Mouse (Mus musculus) WW6 (cell line): ENCODE measurements around the gene Grn.
"Not testable (repeated sequence)": the region's sequence is repeated elsewhere in the genome, so short reads cannot be mapped to it uniquely, and the experiment has no call there.

ENCODE experiments used
- DNase-seq: peaks from one replicate; pipeline ENCODE4 v3.0.0-alpha.2; 2013; ENCODE audit warnings: low read depth, low spot score

Grn gene

GRCm38 (mm10) chr11:102430121-102431017 lies at the start of gene Grn:
Grn (plus strand) TSS chr11:102430315.
- DNase-seq: no peak

- no peak for DNase-seq
Observed at GRCm38 (mm10) chr11:102381341-102382100, 48.6 kb upstream of the Grn start.

GRCm38 (mm10) chr11:102382794-102383193 lies 47.3 kb upstream of the Grn start:
- no peak for DNase-seq

- no peak for DNase-seq
Observed at GRCm38 (mm10) chr11:102383365-102384136, 46.6 kb upstream of the Grn start.

- DNase-seq: no peak
Observed at GRCm38 (mm10) chr11:102384418-102384817, 45.7 kb upstream of the Grn start.

GRCm38 (mm10) chr11:102385075-102385474 lies 45.0 kb upstream of the Grn start:
- DNase-seq: no peak

GRCm38 (mm10) chr11:102386121-102386520 lies 44.0 kb upstream of the Grn start:
- no peak for DNase-seq

GRCm38 (mm10) chr11:102389436-102389835 lies 40.7 kb upstream of the Grn start:
- not testable (repeated sequence) for DNase-seq

- no peak for DNase-seq
Observed at GRCm38 (mm10) chr11:102392441-102393237, 37.5 kb upstream of the Grn start.

GRCm38 (mm10) chr11:102393238-102393634 lies 36.9 kb upstream of the Grn start, which contains the start of gene Rundc3a:
Rundc3a (plus strand) TSS chr11:102393403.
- peak; percentile 93 for DNase-seq

- DNase-seq: no peak
Observed at GRCm38 (mm10) chr11:102393719-102394420, 36.2 kb upstream of the Grn start.

- no peak for DNase-seq
Observed at GRCm38 (mm10) chr11:102394421-102395124, 35.5 kb upstream of the Grn start.

GRCm38 (mm10) chr11:102395250-102395649 lies 34.9 kb upstream of the Grn start:
- DNase-seq: no peak

GRCm38 (mm10) chr11:102396263-102396662 lies 33.9 kb upstream of the Grn start:
- no peak for DNase-seq

GRCm38 (mm10) chr11:102396671-102397141 lies 33.4 kb upstream of the Grn start:
- DNase-seq: no peak

- no peak for DNase-seq
Observed at GRCm38 (mm10) chr11:102398007-102398825, 31.9 kb upstream of the Grn start.

GRCm38 (mm10) chr11:102399107-102399506 lies 31.0 kb upstream of the Grn start:
- no peak for DNase-seq

- no peak for DNase-seq
Observed at GRCm38 (mm10) chr11:102399610-102400072, 30.5 kb upstream of the Grn start.
